Mouse (Mus musculus) embryo, embryonic 10.5 days (tissue): ENCODE measurements at regions not wholly inside any gene's neighbourhood (a gene's known extent, or its start where the extent isn't known, plus 50 kb on each side); places are given as distances from the start of the nearest gene placed in this dataset.
A peak's percentile ranks its signal among the peaks of the same experiment; 100 is the strongest.

Experiments used
- DNase-seq: peaks from one replicate; pipeline ENCODE4 v3.0.0-alpha.2; 2015; ENCODE audit warnings: low spot score

DNA sequence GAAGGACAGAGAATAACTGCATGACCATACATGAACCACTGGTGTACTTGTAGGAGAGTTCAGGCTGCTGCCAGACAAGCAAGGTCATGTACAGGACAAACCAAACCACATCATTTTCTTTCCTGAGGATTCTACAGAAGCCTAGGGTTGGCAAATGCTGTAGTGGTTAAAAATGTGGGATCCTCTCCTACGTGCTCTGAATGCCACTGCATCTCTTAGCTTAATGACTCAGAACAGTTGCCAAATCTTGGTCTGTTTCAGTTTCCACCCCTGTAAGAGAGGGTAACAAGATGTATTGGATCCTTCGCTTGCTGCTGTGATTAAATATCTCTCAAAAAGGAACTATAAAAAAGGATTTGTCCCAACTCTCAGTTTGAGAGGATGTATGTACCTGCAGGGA, 938.1 kb downstream of the 4930444P10Rik start:
- DNase-seq = no peak

DNA sequence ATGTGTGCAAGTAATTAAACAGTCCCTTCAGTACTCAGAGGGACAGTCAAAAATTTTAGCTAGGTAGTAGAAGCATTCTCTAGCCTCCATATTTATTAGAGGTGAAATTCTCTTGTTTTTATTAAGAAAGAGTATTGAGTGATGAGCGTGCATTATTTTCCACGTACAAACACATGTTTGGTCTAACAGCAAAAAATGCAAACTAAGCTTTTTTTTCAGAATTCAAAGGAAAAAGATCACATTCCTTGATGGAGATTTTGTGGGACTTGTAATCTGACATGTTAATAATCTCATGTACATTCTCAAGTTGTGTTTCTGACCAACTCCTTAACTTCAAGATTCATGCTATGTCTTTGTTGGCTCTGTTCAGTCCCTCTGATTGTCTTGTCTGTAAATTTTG, 939.2 kb downstream of the 4930444P10Rik start:
- DNase-seq = no peak

DNA sequence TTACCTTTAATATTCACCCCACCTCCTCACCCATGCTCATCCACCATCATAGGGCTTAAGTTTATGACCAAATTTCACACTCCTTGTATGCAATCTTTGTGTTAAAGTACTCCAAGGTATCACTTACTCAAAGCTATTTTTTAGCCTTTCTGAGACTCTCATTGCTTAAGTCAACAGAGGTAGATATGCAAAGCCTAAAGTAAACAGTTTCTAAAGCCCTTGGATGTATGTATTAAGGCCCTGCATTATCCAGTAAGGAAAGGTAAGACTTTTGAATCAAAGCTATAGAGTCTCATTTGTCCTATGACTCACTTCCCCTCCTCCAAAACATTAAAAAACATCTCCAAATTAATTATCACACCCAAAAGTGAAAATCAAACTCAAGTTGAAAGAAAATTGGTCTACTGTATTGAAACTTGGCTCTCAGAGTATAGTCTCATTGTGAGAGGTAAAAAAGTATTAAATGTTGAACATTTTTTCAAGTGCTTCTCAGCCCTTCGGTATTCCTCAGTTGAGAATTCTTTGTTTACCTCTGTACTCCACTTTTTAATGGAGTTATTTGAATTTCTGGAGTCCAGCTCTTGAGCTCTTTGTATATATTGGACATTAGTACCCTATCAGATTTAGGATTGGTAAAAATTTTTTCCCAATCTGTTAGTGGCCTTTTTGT, 949.1 kb downstream of the 4930444P10Rik start:
- no peak for DNase-seq

GRCm38 (mm10) chr1:15118462-15118861, 974.7 kb downstream of the 4930444P10Rik start:
- no peak for DNase-seq

GRCm38 (mm10) chr1:15111420-15111819, 981.7 kb downstream of the 4930444P10Rik start:
- DNase-seq = no peak

GRCm38 (mm10) chr1:15070331-15070730, 1022.8 kb downstream of the 4930444P10Rik start:
- DNase-seq = no peak

- DNase-seq = peak; percentile 39
These were observed 1059.1 kb downstream of the 4930444P10Rik start for GRCm38 (mm10) chr1:15034047-15034446.

DNA sequence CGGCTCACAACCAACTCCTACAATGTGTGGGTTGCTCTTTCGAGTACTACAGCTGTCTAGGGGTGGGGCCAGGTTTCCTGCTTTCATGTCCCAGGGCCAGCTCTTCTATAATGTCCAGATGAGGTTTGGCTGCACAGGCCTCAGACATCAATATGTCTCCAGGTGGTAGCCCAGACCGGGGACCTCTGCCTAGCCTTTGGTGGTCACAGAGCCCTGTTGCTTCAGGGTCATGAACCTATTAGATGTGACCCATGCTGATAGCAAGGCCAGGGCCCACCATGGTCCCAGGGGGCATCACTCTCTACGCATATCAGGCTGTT, 1074.7 kb downstream of the 4930444P10Rik start:
- no peak for DNase-seq

GRCm38 (mm10) chr1:15017689-15018459, 1075.3 kb downstream of the 4930444P10Rik start:
- no peak for DNase-seq

DNA sequence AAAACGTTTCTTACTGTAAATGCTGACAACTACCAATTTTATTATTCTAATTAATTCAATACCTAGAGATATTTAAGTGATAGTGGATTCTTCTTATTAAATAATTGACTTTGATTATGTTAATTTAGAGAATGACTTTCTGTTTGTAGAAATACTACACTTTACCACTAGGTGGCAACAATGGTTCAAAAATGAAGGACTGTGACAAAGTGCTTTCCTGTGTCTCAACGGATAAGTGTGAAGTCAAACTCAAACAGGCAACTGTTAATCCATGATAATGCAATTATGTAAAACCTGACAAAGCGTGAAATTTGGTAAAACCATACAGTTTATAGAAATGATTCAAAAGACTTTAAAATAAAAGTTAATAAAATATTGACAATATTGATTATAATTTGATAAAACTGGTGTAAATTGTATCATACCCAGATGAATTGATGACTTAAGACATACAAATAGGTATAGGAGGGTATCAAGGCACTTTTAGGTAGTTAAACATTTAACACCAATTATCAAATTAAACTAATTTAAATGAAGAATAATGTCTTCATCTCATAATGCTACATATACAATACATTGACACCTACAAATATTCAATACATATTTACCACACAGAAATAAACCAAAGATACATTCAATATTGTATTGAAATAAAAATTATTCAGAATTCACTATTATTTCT, 1085.3 kb downstream of the 4930444P10Rik start:
- DNase-seq = peak; percentile 76

DNA sequence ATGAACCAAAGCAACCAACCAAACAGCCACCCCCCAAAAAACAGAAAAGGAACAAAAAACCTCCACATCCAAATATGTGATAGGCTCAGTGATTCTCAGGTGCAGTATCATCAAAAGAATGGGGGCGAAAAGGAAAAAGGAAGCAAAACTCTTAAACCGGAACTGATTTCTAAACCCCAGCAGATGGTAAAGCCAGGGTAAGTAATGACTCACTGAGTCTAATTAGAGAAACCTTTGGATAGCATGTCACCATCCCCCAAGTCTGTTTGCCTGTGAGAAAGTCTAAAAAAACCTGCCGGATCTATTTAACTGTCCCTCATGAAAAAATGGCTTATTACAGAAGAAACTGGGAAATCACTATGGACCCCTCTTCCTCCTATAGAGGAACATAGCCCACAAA, 1097.8 kb downstream of the 4930444P10Rik start:
- DNase-seq = no peak

- peak; percentile 49 for DNase-seq
These were observed 1112.9 kb downstream of the 4930444P10Rik start for GRCm38 (mm10) chr1:14980093-14980711.
